Mouse (Mus musculus): ENCODE data around the gene Ubl5. TPM values are rescaled to one million over a fixed set of nuclear protein-coding genes. Genes with fewer than 3 reads are reported as not detected.

The Ubl5 gene
- total RNA-seq, 2 experiments from 2014 or later: 289 to 312 TPM

DNA sequence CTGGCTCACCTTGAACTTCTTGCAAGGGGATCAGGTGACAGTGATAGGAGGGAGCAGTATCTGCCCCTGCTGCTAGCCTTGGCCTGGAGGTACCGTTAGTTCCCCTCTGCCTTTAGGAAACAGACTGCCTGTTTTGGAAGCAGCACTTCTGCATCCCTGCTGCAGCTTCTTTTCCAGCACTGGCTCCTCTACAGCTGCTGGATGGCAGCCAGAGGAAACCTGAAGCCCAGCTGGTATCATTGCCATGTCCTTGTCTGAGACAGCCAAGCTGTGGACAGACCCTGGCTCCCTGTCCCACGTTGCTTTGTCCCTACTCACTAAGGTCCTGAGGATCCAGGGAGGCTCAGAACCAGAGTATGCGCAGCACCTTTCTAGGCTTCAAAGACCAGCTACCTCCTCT lies 14.9 kb downstream of the Ubl5 start:
- TF ChIP-seq CTCF (IDR thresholded peaks at IDR 0.05): no peak
- intact Hi-C loops (cut with DNase I): no loop called here
- Histone ChIP-seq H3K4me3 (no peak overlapping the region), H3K27ac (peak overlapping the region; percentile 72)
- no peak for DNase-seq (ENCODE audit: extremely low spot score in 1 of 2, low spot score in 2 of 2)

GRCm38 (mm10) chr9:20662325-20662724 lies 19.6 kb downstream of the Ubl5 start:
- intact Hi-C loops (cut with DNase I): loop anchor here (1.0 to 5.0 kb wide), 3 partner anchors 65 to 170 kb away; no protein-coding TSS in a partner anchor
- TF ChIP-seq CTCF (IDR thresholded peaks at IDR 0.05): peak; percentile 96
- DNase-seq (ENCODE audit: extremely low spot score in 1 of 2, low spot score in 2 of 2): peak; percentile 80 to 87
- Histone ChIP-seq H3K4me3 (no peak overlapping the region), H3K27ac (peak overlapping the region; percentile 95)

DNA sequence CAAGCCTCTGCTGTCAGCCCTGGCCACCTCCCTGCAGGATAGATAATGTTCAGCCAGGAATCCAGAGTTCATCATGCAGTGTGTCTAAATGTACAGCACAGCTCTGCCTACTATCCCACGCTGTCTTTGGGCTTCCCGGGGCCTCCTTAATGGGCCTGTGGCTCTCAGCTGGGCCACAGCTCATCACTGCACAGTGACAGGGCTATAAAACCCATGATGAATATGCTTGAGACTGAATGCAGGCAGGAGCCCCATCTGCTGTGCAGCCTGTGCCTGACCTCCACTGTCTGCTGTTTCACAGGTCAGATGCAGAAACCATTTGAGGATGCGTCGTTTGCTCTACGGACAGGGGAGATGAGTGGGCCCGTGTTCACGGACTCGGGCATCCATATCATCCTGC lies 20.2 kb downstream of the Ubl5 start:
- Histone ChIP-seq H3K27ac (peak overlapping the region; percentile 95), H3K4me3 (no peak overlapping the region)
- no peak for TF ChIP-seq CTCF (IDR thresholded peaks at IDR 0.05)
- DNase-seq (ENCODE audit: extremely low spot score in 1 of 2, low spot score in 2 of 2): no peak
- intact Hi-C loops (cut with DNase I): loop anchor here (1.0 to 5.0 kb wide), 3 partner anchors 64 to 169 kb away; no protein-coding TSS in a partner anchor

GRCm38 (mm10) chr9:20663956-20664355 lies 21.3 kb downstream of the Ubl5 start:
- intact Hi-C loops (cut with DNase I): loop anchor here (5.0 kb wide), 1 partner anchor 168 kb away; no protein-coding TSS in a partner anchor
- Histone ChIP-seq H3K27ac (peak overlapping the region; percentile 95), H3K4me3 (no peak overlapping the region)
- TF ChIP-seq CTCF (IDR thresholded peaks at IDR 0.05): no peak
- DNase-seq (ENCODE audit: extremely low spot score in 1 of 2, low spot score in 2 of 2): peak; percentile 62 to 75

GRCm38 (mm10) chr9:20664366-20664765 lies 21.7 kb downstream of the Ubl5 start:
- peak overlapping the region; percentile 95 for H3K27ac ChIP-seq

GRCm38 (mm10) chr9:20664982-20665637 lies 22.4 kb downstream of the Ubl5 start:
- H3K27ac ChIP-seq: peak overlapping the region; percentile 95
- DNase-seq (ENCODE audit: extremely low spot score in 1 of 2, low spot score in 2 of 2): no peak

More at GRCm38 (mm10) chr9:20664366-20664765, 21.7 kb downstream of the Ubl5 start:
- peak; percentile 4; the same call in 1 of the 2 replicates for TF ChIP-seq CTCF (IDR thresholded peaks at IDR 0.05)
- no peak overlapping the region for H3K4me3 ChIP-seq
- intact Hi-C loops (cut with DNase I): loop anchor here (5.0 kb wide), 1 partner anchor 168 kb away; no protein-coding TSS in a partner anchor
- DNase-seq (ENCODE audit: extremely low spot score in 1 of 2, low spot score in 2 of 2): peak; percentile 37 to 40

DNA sequence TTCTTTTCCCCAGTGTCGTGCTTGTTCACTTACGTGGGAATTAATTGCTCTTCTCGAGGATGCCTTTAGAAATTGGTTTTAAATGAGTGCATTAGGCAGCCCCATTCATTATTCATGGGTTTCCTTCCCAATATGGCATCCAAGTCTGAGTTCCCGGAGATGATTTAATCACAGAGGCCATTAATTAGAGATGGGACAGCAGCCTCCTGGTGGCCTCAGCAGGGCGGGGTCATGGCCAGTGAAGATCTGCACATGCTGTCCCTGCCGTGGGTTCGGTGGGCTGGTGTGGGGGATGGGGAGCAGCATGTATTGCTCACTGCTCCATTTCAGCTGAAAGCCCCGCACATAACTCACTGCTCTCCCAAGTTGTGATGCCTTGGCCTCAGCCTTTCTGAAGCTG lies 23.2 kb downstream of the Ubl5 start:
- H3K27ac ChIP-seq: peak overlapping the region; percentile 95
- no peak for DNase-seq (ENCODE audit: extremely low spot score in 1 of 2, low spot score in 2 of 2)

More at GRCm38 (mm10) chr9:20664982-20665637, 22.4 kb downstream of the Ubl5 start:
- TF ChIP-seq CTCF (IDR thresholded peaks at IDR 0.05): no peak
- intact Hi-C loops (cut with DNase I): loop anchor here (5.0 kb wide), 1 partner anchor 167 kb away; no protein-coding TSS in a partner anchor
- no peak overlapping the region for H3K4me3 ChIP-seq

GRCm38 (mm10) chr9:20666510-20667034 lies 23.9 kb downstream of the Ubl5 start:
- DNase-seq (ENCODE audit: extremely low spot score in 1 of 2, low spot score in 2 of 2): no peak
- Histone ChIP-seq H3K27ac (peak overlapping the region; percentile 95), H3K4me3 (no peak overlapping the region)
- intact Hi-C loops (cut with DNase I): loop anchor here (1.0 kb wide), 1 partner anchor 61 kb away; no protein-coding TSS in a partner anchor
- TF ChIP-seq CTCF (IDR thresholded peaks at IDR 0.05): no peak

More for the DNA sequence above, 23.2 kb downstream of the Ubl5 start:
- H3K4me3 ChIP-seq: no peak overlapping the region
- intact Hi-C loops (cut with DNase I): loop anchor here (1.0 kb wide), 1 partner anchor 61 kb away; no protein-coding TSS in a partner anchor
- TF ChIP-seq CTCF (IDR thresholded peaks at IDR 0.05): no peak

GRCm38 (mm10) chr9:20668065-20668464 lies 25.4 kb downstream of the Ubl5 start:
- DNase-seq (ENCODE audit: extremely low spot score in 1 of 2, low spot score in 2 of 2): no peak
- H3K4me3 ChIP-seq: no peak overlapping the region
- intact Hi-C loops (cut with DNase I): no loop called here
- H3K27ac ChIP-seq: no peak overlapping the region
- TF ChIP-seq CTCF (IDR thresholded peaks at IDR 0.05): no peak

- no peak for TF ChIP-seq CTCF (IDR thresholded peaks at IDR 0.05)
- Histone ChIP-seq H3K4me3 (no peak overlapping the region), H3K27ac (no peak overlapping the region)
- intact Hi-C loops (cut with DNase I): no loop called here
- DNase-seq (ENCODE audit: extremely low spot score in 1 of 2, low spot score in 2 of 2): no peak
These were observed 29.4 kb downstream of the Ubl5 start for GRCm38 (mm10) chr9:20672047-20672446.

- Histone ChIP-seq H3K27ac (peak overlapping the region; percentile 33), H3K4me3 (no peak overlapping the region)
- TF ChIP-seq CTCF (IDR thresholded peaks at IDR 0.05): no peak
- peak in 1 of 2 experiments; percentile 36 for DNase-seq (ENCODE audit: extremely low spot score in 1 of 2, low spot score in 2 of 2)
- intact Hi-C loops (cut with DNase I): no loop called here
These were observed 35.2 kb downstream of the Ubl5 start for GRCm38 (mm10) chr9:20677892-20678291.

GRCm38 (mm10) chr9:20680378-20680958 lies 37.8 kb downstream of the Ubl5 start:
- no peak for TF ChIP-seq CTCF (IDR thresholded peaks at IDR 0.05)
- no peak for DNase-seq (ENCODE audit: extremely low spot score in 1 of 2, low spot score in 2 of 2)
- intact Hi-C loops (cut with DNase I): no loop called here
- Histone ChIP-seq H3K4me3 (no peak overlapping the region), H3K27ac (peak overlapping the region; percentile 9)
